Mouse (Mus musculus) heart, postnatal 0 days (tissue): ENCODE measurements at regions not wholly inside any gene's neighbourhood (a gene's known extent, or its start where the extent isn't known, plus 50 kb on each side); places are given as distances from the start of the nearest gene placed in this dataset.

Source experiments
- CTCF ChIP-seq: IDR thresholded peaks from 2 replicates; pipeline ENCODE4 v1.5.1; 2016; ENCODE audit warnings: antibody characterized with exemption, control low read depth, low read depth
- EP300 ChIP-seq: IDR thresholded peaks from 2 replicates; pipeline ENCODE4 v1.6.1; 2016; ENCODE audit warnings: antibody characterized with exemption, low read depth

GRCm38 (mm10) chr5:133347516-133347915 lies 752.0 kb upstream of the Castor2 start:
- TF ChIP-seq CTCF (no peak), EP300 (no peak)
